Mouse (Mus musculus): ENCODE data around the gene Cytip.

The Cytip gene

DNA sequence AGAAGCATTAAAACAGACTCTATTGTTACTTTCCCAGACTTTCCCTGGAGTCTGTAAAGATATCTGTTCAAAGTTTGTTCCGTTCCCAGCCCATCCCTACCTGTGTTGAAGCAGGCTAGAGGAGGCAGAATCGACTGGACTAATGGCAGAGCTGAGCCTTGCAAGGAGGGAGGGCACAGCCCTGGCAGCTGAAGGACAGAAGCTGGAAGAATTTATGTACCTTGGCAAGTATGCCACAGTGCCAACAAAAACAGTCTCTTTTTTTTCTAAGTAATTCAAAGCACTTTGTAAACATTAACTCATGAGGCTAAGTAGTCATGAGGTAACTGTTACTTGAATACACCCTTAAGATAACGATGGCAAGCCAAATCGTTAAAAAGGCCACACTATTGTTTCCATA lies at the start of gene Cytip:
Gene Cytip (minus strand): TSS at position 187 of the 400 bp plus-strand sequence.
- DNase-seq (ENCODE audit: extremely low spot score), result no peak

DNA sequence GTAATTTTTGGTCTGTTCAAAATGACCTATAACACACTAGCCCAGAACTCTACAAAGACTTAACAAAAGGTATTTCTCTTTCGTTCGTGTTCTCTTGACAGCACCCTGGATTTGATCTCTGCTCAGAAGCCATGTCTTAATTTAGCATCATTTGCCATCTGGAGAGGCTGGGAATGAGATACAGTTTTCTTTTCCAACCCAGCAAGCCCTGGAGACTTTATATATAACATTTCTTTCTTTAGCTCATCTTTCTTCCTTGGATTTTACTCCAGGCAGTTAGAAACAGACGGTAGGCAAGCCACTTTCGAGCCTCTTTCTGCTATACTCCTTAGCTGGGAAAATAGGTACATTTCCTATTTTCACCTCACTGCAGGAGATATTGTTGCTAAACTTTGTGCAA lies 45.3 kb upstream of the Cytip start:
- no peak for DNase-seq (ENCODE audit: extremely low spot score)

DNA sequence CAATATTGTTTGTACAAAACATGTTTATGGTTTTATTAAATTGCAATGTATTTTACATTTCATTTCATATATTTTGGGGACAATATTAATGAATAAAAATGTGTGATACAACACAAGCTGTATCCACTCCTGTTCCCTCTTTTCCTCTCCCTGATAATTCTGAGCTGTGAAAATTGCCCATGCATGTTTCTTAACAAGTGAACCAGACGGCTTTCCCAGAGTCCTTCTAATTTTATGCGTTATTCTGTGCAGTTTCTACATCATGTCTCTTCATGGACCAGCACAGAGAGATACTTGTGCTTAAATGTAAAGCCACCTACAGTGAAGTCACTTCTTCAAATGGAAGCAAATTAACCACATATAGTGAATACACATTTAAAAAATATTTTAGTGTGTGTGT lies 42.2 kb upstream of the Cytip start:
- DNase-seq (ENCODE audit: extremely low spot score), result no peak

DNA sequence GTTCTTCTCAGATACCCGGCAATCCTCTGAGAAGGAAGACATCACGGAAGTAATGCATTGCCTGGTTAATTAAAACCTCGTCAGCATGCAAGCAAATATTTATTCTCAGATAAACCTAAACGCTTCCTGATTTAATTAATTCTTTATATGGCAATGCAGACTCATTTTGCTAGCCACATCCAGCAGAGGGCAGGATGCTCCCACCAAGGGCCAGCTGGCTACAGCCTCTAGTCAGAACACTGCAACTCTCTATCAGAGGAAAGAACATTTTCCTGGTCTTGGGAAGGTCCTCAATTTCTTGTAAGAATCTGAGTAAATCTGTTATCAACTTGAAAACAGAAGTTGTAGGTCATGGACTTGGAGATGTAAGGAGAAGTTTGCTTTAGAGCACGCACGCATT lies 4.1 kb upstream of the Cytip start:
- peak; percentile 44 for DNase-seq (ENCODE audit: extremely low spot score)

DNA sequence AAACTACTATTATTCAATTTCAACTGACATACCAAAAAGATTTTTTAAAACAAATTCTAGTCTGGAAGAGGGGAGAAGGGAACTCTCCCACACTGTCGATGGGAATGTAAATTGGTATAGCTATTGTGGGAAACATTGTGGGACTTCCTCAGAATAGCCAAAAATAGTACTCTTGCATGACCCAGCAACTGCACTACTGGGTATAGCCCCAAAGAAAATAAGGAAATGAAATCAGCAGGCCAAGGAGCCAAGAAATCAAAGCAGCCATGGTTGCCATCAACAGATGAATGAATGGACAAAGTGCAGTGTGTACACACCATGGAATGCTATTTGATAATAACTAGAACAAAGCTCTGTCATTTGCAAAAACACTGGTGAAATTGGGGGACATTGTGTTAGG lies 1.5 kb upstream of the Cytip start:
- DNase-seq (ENCODE audit: extremely low spot score), result no peak

DNA sequence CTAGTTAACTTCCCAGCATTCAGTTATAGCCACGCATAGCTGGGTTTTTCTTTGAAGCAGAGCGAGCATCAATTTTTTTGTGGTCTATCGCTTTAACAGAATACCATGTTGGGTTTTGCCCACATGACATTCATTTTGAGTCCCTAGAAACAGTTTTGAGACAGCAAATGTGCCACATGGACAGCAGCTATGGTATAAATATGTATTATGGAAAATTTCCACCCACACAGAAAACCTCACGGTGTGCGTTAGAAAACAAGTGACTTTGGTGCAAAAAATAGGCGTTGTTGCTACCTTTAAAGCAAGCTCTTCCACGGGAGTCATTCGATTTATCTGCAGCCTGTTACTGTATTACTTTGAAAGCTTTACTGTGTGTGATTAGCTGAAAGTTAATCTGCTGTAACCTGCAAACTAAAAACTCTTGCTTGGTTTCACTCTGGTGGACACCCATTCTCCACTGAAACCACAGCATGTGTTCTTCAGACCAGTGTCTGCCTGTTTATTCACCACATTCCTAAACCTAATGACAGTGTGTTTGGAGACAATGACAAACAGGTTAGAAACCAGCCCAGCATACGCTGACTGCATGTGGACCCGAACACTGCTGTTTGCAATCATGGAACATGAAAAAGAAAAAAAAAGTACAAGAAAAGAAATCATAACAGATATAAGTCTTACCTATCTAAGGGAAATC lies 763 bp downstream of the Cytip start:
- no peak for DNase-seq (ENCODE audit: extremely low spot score)

DNA sequence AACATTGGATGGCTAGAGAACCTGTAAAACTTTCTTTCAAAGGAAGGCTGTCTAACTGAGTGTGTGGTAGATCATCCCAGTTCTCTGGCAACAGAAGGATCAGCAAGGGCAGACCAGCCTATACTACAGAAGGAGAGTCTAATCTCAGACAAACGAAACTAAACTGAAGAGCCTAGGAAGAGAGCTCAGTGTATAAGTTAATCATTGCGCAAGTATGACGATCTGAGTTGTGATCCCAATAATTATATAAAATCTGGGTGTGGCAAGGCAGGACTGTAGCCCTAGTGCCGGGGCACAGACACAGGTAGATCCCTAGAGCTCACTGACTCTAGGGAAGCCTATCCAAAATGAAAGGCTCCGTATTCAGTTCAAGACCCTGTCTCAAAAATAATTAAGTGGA lies 3.2 kb downstream of the Cytip start:
- DNase-seq (ENCODE audit: extremely low spot score), result no peak

DNA sequence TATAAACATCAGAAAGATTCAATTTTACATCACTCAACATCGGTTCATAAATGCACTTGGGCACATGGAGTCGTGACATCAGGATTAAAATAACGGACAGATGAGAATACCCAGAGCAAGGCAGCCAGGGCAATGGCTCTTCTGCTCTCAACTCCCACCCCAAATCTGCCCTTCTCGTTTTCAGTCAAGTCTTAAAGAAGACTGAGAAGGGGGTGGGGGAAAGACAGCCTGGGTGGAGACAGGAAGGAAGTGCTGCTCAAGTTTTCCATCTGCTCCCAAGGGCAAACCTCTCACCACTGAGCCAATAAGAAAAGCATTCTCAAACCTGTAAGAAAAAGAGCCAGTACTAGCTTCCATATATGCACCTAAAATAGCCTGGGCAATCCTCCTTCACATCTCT lies 5.8 kb downstream of the Cytip start:
- no peak for DNase-seq (ENCODE audit: extremely low spot score)

DNA sequence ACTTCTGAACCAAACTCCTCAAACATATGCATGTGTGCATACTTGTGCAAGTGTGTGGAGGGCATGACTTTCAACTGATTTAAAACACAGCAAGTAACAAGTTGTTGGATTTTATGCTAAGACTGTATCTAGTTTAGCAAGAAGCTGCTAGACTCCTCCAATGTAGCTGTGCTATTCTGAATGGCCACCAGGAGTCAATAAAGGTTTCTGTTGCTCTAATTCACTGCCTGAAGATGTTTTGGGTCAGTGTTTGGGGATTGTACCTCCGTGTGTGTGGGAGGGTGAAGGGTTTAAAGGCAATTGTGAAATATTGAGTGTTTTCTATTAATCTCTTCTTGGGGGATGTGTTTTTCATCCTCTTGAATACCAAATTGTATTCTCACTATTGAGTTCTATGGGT lies 6.4 kb downstream of the Cytip start:
- no peak for DNase-seq (ENCODE audit: extremely low spot score)

DNA sequence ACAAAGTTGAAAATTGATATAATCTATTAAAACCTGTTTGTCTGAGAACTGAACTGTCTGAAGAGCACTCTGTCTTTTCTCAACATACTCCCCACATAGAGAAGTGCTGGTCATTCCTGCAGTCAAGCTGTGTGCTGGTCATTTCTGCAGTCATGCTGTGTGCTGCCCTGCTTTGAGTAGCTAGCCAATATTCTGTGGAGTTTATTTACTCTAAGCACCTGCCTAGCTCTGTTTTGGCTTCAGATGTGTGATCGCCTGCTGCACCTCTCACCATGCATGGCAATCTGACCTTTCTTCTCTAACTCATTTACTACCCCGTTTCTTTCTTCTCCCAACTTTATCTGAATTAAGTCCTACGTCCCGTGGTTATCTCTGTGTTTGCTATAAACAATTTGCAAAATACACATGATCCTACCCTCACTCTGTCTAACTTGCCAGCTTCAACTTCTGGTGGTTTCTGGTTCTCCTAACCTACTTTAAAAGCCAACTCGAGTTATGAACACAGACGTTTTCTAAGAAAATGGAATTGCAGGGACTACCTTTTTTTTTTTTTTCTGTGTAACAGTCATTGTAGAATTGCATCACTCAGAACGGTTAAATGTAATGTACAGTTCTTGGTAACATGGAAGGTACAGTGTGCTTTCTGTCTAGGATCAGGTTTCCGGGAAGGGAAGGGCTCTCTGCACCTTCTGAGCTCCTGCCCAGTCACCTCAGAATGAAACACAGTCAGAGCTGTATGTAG lies 7.9 kb downstream of the Cytip start:
- DNase-seq (ENCODE audit: extremely low spot score), result no peak

DNA sequence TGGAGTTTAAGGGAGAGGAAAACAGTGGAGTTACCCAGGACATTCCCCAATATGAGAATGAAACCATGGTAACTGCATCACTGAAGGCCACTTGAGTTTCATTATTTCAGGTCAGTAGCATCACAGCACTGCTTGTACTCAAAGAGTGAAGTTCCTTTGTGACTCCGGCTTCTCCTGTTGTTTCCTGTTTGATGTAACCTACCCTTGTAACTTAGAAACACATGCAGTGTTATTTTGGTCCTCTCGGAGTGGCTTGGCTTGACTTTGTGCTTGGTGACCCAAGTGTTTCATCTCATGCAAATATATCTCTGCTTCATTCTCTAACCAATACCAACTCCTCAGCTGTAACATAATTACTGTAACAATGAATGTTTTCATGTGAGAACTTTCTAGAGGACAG lies 11.1 kb downstream of the Cytip start:
- DNase-seq (ENCODE audit: extremely low spot score), result no peak

DNA sequence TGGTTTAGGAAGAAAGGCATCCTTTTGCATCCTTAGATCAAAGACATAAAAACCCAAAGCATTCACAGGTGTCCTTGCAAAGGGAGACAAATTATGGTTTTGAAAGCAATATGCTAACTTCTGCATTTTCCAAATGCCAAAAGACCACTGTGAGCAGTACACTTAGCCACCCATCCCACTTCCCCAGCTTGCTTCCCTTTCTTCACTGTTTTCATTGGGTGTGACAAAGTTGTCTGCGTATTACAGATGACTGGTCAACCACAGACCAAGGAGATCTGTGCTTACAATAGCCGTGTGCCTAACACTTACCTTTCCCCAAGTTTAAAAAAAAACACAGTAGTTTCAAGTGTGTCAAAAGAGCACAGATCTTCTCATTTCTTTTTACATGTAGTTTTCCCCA lies 11.7 kb downstream of the Cytip start:
- DNase-seq (ENCODE audit: extremely low spot score), result no peak

DNA sequence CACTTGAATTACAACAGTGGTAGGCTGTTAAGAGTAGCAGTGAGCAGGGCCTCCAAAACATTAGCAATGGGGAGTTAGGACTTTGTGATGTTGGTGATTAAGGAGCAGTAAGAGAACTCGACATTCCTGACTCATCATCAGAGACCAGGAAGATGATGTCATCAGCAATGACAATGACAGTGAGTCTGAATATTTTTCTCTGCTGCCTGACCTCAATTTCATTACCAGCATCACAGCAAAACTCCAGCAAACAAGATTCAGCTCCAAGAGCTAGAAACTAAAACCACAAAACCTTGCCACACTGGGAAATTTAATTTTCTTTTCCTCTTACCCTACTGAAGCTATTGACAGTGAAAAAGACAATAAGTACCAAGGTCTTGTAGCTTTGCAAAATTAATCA lies 14.6 kb downstream of the Cytip start:
- DNase-seq (ENCODE audit: extremely low spot score), result no peak

DNA sequence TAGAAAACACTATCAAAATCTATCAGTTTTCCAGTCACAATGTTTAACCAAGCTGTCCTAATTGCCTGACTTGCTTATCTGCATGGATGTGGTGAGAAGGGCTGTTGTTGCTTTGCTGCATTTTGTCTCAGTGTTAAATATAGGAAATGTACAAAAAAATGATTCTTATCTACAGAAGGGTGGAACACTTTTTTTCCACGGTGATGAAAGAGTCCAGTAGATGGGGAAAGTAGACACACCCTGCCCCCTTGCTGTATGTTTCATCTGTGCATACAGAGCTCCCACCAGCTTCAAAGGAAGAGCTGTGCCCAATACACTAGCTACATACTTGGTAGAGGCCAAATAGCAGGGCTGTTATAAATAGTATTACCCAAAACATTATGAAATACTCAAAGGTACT lies 16.3 kb downstream of the Cytip start:
- no peak for DNase-seq (ENCODE audit: extremely low spot score)

DNA sequence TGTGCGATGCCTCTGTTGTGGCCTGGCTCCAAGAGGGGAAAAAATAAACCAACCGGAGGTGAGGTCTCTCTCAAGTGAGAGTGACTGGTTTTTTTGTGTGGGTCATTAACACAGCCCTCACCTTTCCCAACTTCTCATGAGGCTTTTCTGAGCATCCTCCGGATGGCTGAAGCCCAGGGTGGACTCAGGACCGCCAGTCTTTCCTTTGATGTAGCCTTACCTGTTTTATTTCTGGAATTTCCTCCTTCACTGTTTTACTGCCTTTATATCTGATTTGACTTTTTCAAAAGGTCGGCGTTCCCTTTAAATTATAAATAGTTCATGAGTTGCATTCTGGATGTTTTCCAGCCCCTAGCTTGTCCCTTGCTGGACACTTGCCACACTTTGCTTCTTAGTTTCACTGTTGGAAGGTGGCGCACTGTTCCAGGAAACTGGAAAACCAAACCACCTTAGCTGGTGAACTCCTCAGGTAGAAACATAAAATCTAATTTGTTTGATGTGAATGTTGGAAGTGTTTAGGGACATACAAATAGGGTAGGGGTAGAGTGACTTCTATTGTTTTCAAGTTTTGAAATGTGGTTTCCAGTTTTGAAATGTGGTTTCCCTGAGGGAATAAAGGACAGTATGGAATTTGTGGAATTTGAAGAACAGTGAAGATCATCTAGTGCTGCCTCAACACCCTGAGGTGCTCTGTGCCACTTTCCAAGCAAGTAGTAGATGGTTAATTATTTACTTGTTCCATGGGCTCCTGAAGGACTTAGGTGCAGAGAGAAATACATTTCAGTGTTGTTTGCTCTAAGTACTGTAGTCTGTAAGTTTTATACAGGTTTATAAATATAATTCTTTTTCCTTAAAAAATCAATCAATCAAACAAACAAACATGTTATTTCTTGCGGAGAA lies 19.7 kb downstream of the Cytip start:
- DNase-seq (ENCODE audit: extremely low spot score), result no peak

DNA sequence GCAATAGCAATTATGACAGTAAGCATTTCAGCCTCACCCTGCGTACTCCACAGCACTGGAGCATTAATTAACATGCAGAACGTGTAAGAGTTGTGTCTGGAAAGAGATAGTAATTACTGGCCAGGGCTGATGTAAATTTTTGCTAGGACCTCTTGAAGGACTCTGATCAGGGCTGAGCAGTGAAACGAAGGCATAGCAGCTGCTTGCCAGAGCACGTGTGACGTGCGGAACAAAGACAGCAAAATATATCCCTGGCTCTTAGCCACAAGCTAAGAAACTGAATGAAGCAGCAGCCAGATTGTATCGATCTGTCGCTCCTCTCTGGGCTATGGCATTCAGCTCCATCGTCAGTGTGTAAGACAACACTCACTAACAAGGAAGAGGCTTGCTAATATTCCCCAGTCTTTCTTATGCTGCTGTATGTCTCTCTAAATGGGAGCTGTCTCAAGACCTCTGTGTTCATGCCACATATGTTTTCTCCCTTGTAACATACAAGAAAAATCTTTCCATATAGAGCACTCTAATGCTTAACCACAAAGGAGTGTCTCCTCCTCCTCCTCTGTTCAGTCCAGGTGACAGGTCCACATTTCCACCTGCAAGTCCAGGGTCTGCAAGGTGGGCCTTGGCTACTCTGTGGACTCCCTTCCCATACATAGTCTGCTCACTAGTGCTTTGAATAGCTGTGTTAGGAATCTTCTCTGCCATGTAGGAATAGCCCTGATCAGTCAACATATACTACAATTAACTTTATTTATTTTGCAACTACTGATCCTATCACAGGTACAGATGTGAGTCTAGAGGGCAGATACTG lies 20.7 kb downstream of the Cytip start:
- DNase-seq (ENCODE audit: extremely low spot score), result no peak

DNA sequence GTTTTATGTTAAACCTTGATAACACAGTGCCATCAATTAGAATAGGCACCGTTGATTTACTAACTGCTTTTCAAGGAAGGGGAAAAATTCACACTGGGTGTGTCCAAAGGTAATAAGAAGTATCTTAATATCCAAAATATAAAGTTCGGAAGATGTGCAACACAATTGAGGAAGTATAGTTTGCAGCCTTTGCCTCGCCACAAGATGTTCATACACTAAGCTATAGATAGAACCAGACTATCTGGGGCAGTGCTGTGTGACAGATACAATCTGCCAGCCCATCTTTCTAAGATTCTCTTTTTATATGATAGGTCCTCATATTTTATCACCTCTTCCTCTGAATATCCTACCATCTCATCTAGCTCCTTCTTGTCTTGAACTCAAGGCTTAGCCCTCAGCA lies 22.4 kb downstream of the Cytip start:
- DNase-seq (ENCODE audit: extremely low spot score), result no peak

DNA sequence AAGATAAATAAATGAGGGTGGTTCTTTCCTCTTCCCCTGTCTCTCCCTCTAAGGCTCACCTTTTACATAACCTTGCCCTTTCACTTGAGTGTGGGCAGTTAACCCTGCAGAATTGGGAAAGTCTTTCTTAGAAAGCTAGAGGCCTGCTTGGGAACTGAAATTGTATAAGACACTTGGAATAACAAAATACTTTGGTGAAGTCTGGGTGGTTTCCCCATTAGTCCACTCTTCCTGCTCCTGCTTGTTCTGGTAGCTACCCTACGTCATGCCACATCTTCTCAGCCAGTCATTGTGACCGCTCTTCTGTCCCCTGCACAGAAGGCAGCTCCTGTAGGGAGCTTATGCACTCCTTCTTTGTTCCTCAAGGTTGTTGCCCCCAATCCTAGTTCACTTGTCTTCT lies 26.2 kb downstream of the Cytip start:
- DNase-seq (ENCODE audit: extremely low spot score), result no peak

DNA sequence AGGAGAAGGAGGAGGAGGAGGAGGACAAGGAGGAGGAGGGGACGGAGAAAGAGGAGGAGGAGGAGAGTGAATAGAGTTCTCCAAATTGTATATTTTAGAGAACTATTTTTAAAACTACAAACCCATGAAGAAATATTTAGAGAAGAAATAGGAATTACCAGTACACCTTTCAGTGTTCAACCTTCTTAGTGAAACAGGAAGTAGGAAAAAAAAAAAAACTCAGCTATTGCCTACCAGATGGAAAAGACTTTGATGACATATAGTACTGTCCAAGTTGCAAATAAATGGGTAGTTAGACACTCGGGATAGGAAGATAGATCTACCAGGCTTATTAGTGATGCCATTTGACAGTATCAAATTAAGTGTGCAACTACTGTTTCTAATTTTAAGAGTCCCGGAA lies 27.7 kb downstream of the Cytip start:
- no peak for DNase-seq (ENCODE audit: extremely low spot score)

DNA sequence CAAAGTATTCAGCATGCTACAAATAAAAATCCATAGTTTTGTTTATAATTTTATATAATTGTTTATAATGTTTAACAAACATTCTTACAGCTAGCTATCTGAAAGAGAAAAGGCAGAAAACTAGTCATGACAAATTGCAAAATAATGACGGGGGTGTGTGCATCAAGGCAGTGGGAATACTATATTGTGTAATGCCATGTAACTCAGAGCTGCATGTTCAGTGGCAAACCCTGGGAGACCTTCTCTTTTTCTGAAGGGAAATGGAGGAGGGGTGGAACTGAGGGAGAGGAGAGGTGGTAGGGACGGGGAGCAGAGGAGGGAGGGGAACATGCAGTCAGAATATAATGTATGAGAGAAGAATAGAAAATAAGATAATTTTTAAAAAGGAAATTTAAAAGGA lies 28.6 kb downstream of the Cytip start:
- DNase-seq (ENCODE audit: extremely low spot score), result no peak

DNA sequence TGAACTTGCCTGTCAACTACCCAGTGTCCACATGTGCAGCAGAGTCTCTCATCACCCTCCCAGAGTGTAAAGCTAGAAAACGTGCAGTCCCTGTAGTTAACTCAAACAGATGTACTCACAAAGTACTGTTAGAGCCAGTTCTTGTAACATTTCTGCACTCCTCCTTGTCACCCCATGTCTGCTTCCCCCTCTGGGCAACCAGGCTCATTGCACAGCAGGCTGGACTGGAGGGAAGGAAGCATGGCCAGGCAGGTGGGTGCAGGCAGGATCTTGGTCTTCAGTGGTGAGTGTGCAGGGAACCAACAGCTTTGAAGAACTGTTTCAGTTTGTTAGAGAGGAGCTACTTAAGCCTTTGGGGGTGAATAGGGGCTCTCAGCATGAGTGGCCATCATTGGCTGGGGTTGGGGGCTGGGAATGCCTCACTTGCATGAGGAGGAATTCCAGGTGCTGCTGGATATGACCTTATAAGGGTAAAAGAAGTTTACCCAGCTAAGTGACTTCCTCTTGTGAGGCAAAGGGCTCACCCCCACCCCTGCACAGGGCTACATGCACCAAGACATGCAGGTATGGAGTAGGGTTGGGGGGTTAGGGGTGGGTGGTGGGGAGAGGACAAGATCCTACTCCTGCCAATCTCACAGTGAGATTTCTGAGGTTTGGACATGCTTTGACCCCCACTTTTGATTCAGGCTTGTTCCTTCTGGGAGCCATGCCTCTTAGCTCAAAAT lies 31.7 kb downstream of the Cytip start:
- no peak for DNase-seq (ENCODE audit: extremely low spot score)

Data from embryo, embryonic 9.5 days (tissue).